Mouse (Mus musculus) small intestine, adult 2 months (tissue): ENCODE results near the gene Gm8922. TPM values are rescaled to one million over a fixed set of nuclear protein-coding genes. Genes with fewer than 3 reads are reported as not detected.
"Not testable (repeated sequence)": the region's sequence is repeated elsewhere in the genome, so short reads cannot be mapped to it uniquely, and the experiment has no call there.

ENCODE experiments used
- H3K27ac ChIP-seq: fragments of 200-500 bp; 2 replicates; pipeline ENCODE4 v1.5.1; 2012; ENCODE audit warnings: low read depth, low read length, control low read depth, inconsistent platforms; ENCODE audit not compliant: insufficient read depth
- H3K27me3 ChIP-seq: fragments of 200-500 bp; 2 replicates; pipeline ENCODE4 v1.6.1; 2012; ENCODE audit warnings: mild to moderate bottlenecking, moderate library complexity, low read length, inconsistent platforms; ENCODE audit not compliant: control insufficient read depth, insufficient read depth
- H3K36me3 ChIP-seq: fragments of 200-500 bp; 2 replicates; pipeline ENCODE4 v1.6.1; 2012; ENCODE audit warnings: mild to moderate bottlenecking, low read length, control low read depth, inconsistent platforms; ENCODE audit not compliant: control insufficient read depth, insufficient read depth
- H3K4me1 ChIP-seq: fragments of 200-500 bp; 2 replicates; pipeline ENCODE4 v1.6.1; 2012; ENCODE audit warnings: low read length, inconsistent platforms, mixed read lengths; ENCODE audit not compliant: control insufficient read depth, insufficient read depth, insufficient read length
- H3K4me3 ChIP-seq: fragments of 200-500 bp; 2 replicates; pipeline ENCODE4 v1.5.1; 2012; ENCODE audit warnings: low read depth, mild to moderate bottlenecking, control low read depth, inconsistent platforms, low read length, moderate library complexity
- WGBS: fragments of 180-500 bp; shearing (Covaris S2); methylation state at CpG from one replicate; pipeline ENCODE4 v1.1.7; 2018; 5-methylcytosine and 5-hydroxymethylcytosine counted together
- polyA plus RNA-seq: library from polyadenylated mRNA; depleted of rRNA; stranded (reverse); fragments of >200 nt; gene quantifications from 2 replicates; pipeline ENCODE4 v1.2.3, GENCODE M21; 2012; rRNA removed

The Gm8922 gene
- 0.09 and 0.24 TPM in 2 replicates for polyA plus RNA-seq

- not testable (repeated sequence) for H3K4me3 ChIP-seq, H3K27me3 ChIP-seq, H3K4me1 ChIP-seq, H3K27ac ChIP-seq, H3K36me3 ChIP-seq
- WGBS = no CpG with 5 or more reads among the region's 2 CpGs
Measured at GRCm38 (mm10) chr5:11681659-11682058, at the start of gene Gm8922. TSS of gene Gm8922 (plus strand) at chr5:11681959.

Other genes with a start within 250 kb of the Gm8922 start
- not detected in 2 replicates for gene Gm8906, start 179.3 kb upstream of the Gm8922 start, polyA plus RNA-seq
- 0.27 TPM in 1 of 2 replicates, not detected in the other for gene Gm6460, start 87.0 kb upstream of the Gm8922 start, polyA plus RNA-seq
- gene Gm8926, start 88.6 kb downstream of the Gm8922 start, polyA plus RNA-seq = not detected in 2 replicates
- gene Gm6465, start 163.6 kb downstream of the Gm8922 start, polyA plus RNA-seq = not detected in 2 replicates
- gene 4933402N22Rik, start 236.1 kb downstream of the Gm8922 start, polyA plus RNA-seq = not detected in 2 replicates